Mouse (Mus musculus): Measurements from ENCODE around the gene Kcnip3. TPM values are rescaled to one million over a fixed set of nuclear protein-coding genes. Genes with fewer than 3 reads are reported as not detected.

Kcnip3 gene
- polyA plus RNA-seq, 1 experiment from 2014 or later: 3.9 TPM

DNA sequence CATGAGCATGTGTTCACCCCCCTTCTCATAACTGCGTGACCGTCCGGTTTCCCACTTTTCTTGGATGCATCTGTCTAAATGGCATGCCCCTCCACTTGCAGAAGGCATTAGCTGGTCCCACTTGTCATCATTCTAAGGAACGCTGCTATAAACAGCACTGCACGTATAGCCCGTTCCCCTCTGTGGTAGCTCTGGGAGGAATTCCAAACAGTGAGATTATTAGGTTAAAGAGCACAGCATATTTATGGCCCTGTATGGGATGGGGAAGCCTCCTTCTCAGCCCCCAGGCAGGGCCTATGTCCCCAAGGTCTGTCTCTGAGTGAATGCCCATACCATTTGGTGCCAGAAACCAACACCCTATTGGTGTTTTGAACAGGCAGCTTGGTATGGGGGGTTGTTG is 110.8 kb downstream of the Kcnip3 start:
- Histone ChIP-seq H3K9ac (ENCODE audit: low read length) (no peak overlapping the region), H3K4me3 (ENCODE audit: low read depth, low read length) (no peak overlapping the region), H3K27ac (ENCODE audit: low read depth, low read length) (no peak overlapping the region), H3K4me2 (no peak overlapping the region), H3K4me1 (ENCODE audit: control insufficient read depth, insufficient read depth, low read length) (no peaks in the 10 kb centered on the region), H3K36me3 (ENCODE audit: control insufficient read depth, insufficient read depth, low read length) (no peaks in the 10 kb centered on the region), H3K9me3 (ENCODE audit: control insufficient read depth, low read length) (no peaks in the 10 kb centered on the region), H3K27me3 (ENCODE audit: control insufficient read depth, insufficient read depth, low read length) (no peaks in the 10 kb centered on the region)
- DNase-seq (ENCODE audit: low spot score, missing footprints) (no peak), ATAC-seq (ENCODE audit: low FRiP score) (no peak)
- 90% methylated on average over 6 of the region's 6 CpGs for WGBS

Other genes starting within 250 kb of the Kcnip3 start
- gene Dusp2, start 185.9 kb downstream of the Kcnip3 start, polyA plus RNA-seq (2014; fragmentation: Nextera tagmentation; extraction: Ambion mirVana): 3.4 and 4.4 TPM in 2 replicates
- not detected in 2 replicates for gene Astl, start 183.5 kb downstream of the Kcnip3 start, polyA plus RNA-seq (2014; fragmentation: Nextera tagmentation; extraction: Ambion mirVana)
- gene Adra2b, start 158.9 kb downstream of the Kcnip3 start, polyA plus RNA-seq (2014; fragmentation: Nextera tagmentation; extraction: Ambion mirVana): 2.8 and 2.9 TPM in 2 replicates
- gene Gpat2, start 96.9 kb downstream of the Kcnip3 start, polyA plus RNA-seq (2014; fragmentation: Nextera tagmentation; extraction: Ambion mirVana): 0.16 and 0.37 TPM in 2 replicates
- gene Fahd2a, start 77.5 kb downstream of the Kcnip3 start, polyA plus RNA-seq (2014; fragmentation: Nextera tagmentation; extraction: Ambion mirVana): 26.6 and 28.9 TPM in 2 replicates
- gene Prom2, start 19.4 kb upstream of the Kcnip3 start, polyA plus RNA-seq (2014; fragmentation: Nextera tagmentation; extraction: Ambion mirVana): 0.32 TPM in 1 of 2 replicates, not detected in the other
- 8.9 and 9.2 TPM in 2 replicates for gene Zfp661, start 65.0 kb upstream of the Kcnip3 start, polyA plus RNA-seq (2014; fragmentation: Nextera tagmentation; extraction: Ambion mirVana)
- gene Mrps5, start 65.1 kb upstream of the Kcnip3 start, polyA plus RNA-seq (2014; fragmentation: Nextera tagmentation; extraction: Ambion mirVana): 159 and 170 TPM in 2 replicates
- 0.77 and 1.9 TPM in 2 replicates for gene Mal, start 134.6 kb upstream of the Kcnip3 start, polyA plus RNA-seq (2014; fragmentation: Nextera tagmentation; extraction: Ambion mirVana)
- 0.61 and 0.77 TPM in 2 replicates for gene Mall, start 207.8 kb upstream of the Kcnip3 start, polyA plus RNA-seq (2014; fragmentation: Nextera tagmentation; extraction: Ambion mirVana)